13 mouse cellular contexts compared by ENCODE assay signal in genomic region chr2:44271455-44272346, GRCm38 (mm10).
DNase-seq lines count a peak whose midpoint lies in the region; ATAC-seq and TF ChIP-seq lines count a peak whose summit lies in the region.
"Had no signal": no experiment of that assay in that cellular context is flagged by ENCODE, and none has a peak within 500 bp of the region (broad histone marks: within the 10 kb centered on the region; RNA-seq: fewer than 3 reads in every experiment).

No protein-coding gene starts in this region.

- H3K36me3 ChIP-seq in hindbrain, postnatal 0 days (ENCODE audit: insufficient read depth, low read length) = no peaks in the 10 kb centered on the region
- H3K36me3 ChIP-seq in midbrain, embryonic 15.5 days (replicated peaks) = no peaks in the 10 kb centered on the region

- peak; percentile 18 for DNase-seq in embryo, embryonic 10 days (ENCODE audit: low spot score)
- peak; percentile 40 for DNase-seq in embryo, embryonic 11 days
- peak; percentile 18 for DNase-seq in hindbrain, postnatal 0 days (ENCODE audit: low spot score)
- DNase-seq in adrenal gland, postnatal 10 days = no peak
- DNase-seq in heart, adult 8-10 months (ENCODE audit: low spot score) = no peak
- DNase-seq in testis, postnatal 10 days (ENCODE audit: low spot score) = no peak
- DNase-seq: cerebellum, adult 18-20 months; heart, adult 2 months; kidney, adult 18-20 months; left cerebral cortex, postnatal 4 days; thymus, postnatal 4 days had no signal

- H3K4me2 ChIP-seq in hindbrain, postnatal 0 days (ENCODE audit: low read depth, low read length) = peak overlapping the region; percentile 31
- H3K4me2 ChIP-seq in midbrain, embryonic 15.5 days = peak overlapping the region; percentile 16; the same call in 1 of the 2 replicates

- H3K27me3 ChIP-seq in hindbrain, postnatal 0 days (ENCODE audit: insufficient read depth, low read length) = no peaks in the 10 kb centered on the region
- H3K27me3 ChIP-seq in midbrain, embryonic 15.5 days (replicated peaks) = no peaks in the 10 kb centered on the region

- no peak overlapping the region for H3K9ac ChIP-seq in hindbrain, postnatal 0 days (replicated peaks; ENCODE audit: low read length)
- H3K9ac ChIP-seq in midbrain, embryonic 15.5 days = no peak overlapping the region

- H3K4me1 ChIP-seq in hindbrain, postnatal 0 days (ENCODE audit: insufficient read depth, low read length) = peaks cover 5% of the 10 kb centered on the region; the same call in 1 of the 2 replicates
- H3K4me1 ChIP-seq in midbrain, embryonic 15.5 days = no peaks in the 10 kb centered on the region

- WGBS in hindbrain, postnatal 0 days = 28% methylated on average over 17 of the region's 17 CpGs
- WGBS in midbrain, embryonic 15.5 days = 32% methylated on average over 17 of the region's 17 CpGs

- no peaks in the 10 kb centered on the region for H3K9me3 ChIP-seq in hindbrain, postnatal 0 days (ENCODE audit: low read length)
- H3K9me3 ChIP-seq in midbrain, embryonic 15.5 days = no peaks in the 10 kb centered on the region

- ATAC-seq in hindbrain, postnatal 0 days = peak; percentile 51; the same call in 1 of the 2 replicates
- no peak for ATAC-seq in midbrain, embryonic 15.5 days (replicated peaks)

- TF ChIP-seq CTCF in hindbrain, postnatal 0 days (IDR thresholded peaks at IDR 0.05; ENCODE audit: low read depth) = no peak

- H3K27ac ChIP-seq in hindbrain, postnatal 0 days = no peak overlapping the region
- no peak overlapping the region for H3K27ac ChIP-seq in midbrain, embryonic 15.5 days
- H3K27ac ChIP-seq: heart, adult 2 months; macrophage had no signal

- no peak overlapping the region for H3K4me3 ChIP-seq in hindbrain, postnatal 0 days (ENCODE audit: low read length)
- H3K4me3 ChIP-seq in midbrain, embryonic 15.5 days = no peak overlapping the region
- H3K4me3 ChIP-seq: heart, adult 2 months had no signal

Comparison
In these comparisons a context has a peak if more than half of its experiments do, and no peak if none do; other contexts are left out.
1. DNase-seq: peak in embryo, embryonic 10 days (single experiment), embryo, embryonic 11 days (single experiment) and hindbrain, postnatal 0 days (single experiment); none in adrenal gland, postnatal 10 days (single experiment), heart, adult 8-10 months (single experiment) and testis, postnatal 10 days (single experiment).